Mouse (Mus musculus) 3134 (cell line): Measurements from ENCODE around the gene Timm17b.
A peak's percentile ranks its signal among the peaks of the same experiment; 100 is the strongest.

Experiments used
- DNase-seq: peaks from one replicate; pipeline ENCODE4 v3.0.0-alpha.2; 2011; ENCODE audit warnings: low spot score; ENCODE audit not compliant: insufficient read length; ENCODE audit errors: extremely low read depth

Gene Timm17b

DNA sequence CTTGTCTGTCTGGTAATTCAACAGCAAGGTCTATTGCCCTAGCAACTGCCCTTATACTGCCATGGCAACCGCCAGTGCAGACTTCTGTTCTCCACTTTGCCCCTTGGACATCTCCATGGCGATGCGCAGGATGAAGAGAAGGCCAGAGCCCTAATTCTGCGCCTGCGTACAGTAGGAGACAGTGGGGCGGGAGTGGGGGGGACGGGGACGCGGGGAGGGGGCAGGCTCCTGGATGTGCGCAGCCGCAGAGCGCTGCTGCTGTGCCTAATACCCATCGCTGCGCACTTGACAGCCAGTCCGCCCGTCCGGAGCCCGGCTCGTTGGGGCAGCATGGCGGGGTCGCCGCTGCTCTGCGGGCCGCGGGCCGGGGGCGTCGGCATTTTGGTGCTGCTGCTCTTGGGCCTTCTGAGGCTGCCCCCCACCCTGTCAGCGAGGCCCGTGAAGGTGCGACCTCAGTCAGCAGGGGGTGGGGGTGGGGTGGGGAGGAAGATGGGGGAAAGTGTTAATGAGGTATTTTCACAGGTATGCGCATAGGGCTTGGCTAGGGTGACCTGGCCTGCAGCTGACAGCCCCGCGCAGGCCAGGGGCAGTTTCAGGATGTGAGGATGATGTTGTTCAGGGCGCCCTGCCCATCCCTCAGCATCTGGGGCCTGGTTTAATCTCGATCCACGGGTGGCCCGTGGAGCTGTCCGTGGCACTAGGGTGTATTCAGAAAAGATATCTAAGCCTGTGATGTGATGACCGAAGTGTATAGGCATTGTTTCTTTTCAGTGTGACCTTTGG is 20.6 kb downstream of the Timm17b start, which contains the start of gene Pcsk1n:
TSS of gene Pcsk1n (plus strand) at position 222 of the 783 bp plus-strand sequence.
- no peak for DNase-seq

DNA sequence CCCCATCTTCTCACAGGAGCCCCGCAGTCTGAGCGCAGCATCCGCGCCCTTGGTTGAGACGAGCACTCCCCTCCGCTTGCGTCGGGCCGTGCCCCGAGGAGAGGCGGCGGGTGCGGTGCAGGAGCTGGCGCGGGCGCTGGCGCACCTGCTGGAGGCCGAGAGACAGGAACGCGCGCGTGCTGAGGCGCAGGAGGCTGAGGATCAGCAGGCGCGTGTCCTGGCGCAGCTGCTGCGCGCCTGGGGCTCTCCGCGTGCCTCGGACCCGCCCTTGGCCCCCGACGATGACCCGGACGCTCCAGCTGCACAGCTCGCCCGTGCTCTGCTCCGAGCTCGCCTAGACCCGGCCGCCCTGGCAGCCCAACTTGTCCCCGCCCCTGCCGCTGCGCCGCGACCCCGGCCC is 22.9 kb downstream of the Timm17b start:
- DNase-seq = no peak

DNA sequence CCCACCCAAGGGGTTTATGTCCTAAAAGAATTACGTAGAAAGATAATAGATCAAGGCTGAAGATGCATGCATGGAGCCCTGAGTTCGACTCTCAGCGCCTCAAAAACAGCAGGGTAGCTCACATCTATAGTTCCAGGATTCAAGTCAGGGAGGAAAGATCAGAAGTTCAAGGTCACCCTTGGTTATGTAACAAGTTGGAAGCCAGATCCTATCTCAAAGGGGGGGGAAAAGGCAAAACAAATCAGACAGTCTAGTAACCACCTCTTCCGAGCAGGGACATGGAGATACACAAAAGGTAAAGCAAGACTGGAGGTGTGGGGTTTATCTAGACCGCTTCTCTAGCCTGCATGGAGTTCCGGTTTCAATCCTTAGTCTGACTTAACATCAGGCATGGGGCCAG is 27.1 kb downstream of the Timm17b start:
- DNase-seq = no peak

DNA sequence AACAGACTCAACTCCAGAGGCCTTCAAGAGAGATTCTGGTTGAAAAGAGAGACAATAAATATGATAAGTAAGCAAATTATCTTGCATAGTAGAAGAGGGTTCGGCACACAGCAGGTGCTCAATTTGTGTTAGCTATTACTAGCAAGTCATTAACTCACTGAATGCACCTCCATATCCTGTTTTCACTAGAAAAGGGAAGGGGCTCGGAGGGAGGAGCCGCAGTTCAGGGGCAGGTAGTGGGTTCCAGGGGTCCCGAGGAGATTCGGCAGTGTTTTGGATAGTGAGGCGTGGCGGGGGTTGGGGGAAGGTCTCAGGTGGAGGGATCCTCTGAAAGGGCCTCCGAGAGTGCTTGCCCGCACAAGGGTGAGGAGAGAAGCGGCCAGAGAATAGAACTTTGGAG is 28.0 kb downstream of the Timm17b start:
- no peak for DNase-seq

DNA sequence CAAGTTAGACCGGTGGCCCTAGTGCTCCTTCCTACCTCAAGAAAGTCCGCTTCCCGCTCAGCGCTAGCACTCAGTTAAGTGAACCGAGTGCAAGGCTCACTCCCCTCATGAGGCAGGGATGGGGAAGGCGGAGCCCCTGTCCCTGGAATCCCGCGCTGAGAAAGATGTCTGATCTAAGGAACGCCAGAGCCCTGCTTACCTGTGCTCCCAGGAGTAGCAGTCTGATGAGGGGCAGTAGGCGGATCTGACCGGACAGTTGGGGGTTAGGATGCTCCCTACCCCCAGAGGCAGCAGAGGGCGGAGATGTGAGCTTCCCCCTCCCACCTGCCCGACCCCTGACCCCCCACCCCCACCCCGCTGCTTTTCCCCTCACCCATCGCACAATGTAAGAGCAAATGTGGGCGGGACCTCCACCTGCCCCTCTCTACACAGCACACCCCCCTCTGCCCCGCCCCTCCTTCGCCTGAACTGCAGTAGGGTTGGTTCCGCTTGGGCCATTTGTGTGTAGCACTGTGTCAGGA is 29.2 kb downstream of the Timm17b start, which contains the start of gene Eras:
TSS of gene Eras (minus strand) at position 338 of the 521 bp plus-strand sequence.
- DNase-seq = no peak

DNA sequence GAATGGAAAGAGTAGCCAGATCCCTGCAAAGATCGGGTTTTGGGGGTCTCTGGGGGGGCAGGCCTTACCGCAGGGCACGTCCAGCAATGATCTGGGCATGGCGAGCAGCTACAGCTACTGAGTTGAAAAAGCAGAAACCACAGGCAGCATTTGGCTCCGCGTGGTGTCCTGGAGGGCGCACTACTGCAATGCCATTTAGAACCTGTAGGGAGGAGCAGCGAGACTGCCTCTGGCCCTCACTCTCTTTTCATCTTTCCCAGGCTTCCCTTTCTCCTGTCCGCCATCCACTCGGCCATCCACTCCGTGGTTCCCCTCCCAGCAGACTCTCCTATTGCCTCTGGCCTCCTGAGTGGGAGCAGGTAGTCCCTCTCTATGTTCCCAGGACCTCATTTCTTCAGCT is 37.7 kb downstream of the Timm17b start:
- peak; percentile 11 for DNase-seq

DNA sequence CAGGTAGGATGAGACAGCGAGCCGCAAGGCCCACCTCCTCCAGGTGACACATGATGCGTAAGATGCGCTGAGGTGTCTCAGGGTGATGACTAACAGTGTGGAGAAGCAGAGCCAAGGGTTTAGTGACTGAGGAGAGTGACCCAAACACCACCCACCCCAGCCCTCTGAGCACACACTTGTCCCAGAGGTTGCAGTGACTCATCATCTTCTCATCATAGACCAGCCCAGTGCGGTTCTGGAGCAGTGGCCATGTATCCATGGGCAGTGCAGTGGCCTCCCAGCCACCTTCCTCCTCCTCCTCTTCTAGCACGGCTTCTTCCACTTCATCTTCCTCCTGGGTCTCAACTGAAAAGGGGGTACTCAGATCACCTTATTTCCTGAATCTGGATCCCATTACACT is 38.5 kb downstream of the Timm17b start:
- peak; percentile 68 for DNase-seq

DNA sequence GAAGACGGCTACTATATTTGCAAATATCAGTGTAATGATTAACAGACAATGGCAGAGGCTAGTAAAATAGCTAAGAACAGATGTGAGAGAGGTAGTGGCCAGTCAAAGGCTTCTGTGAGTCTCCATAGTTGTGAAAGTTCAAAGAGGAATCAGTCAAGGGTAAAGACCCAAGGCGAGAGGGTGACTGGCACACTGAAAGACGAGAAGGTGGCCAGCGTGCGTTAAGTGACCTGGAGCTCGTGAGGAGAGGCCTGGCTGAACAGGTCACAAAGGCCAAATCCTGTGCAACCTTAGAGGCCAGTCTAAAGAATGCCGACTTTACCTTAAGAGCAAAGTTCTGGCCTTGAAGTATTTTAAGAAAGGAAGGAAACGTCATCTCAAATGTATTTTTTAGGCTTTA is 46.5 kb downstream of the Timm17b start:
- no peak for DNase-seq

DNA sequence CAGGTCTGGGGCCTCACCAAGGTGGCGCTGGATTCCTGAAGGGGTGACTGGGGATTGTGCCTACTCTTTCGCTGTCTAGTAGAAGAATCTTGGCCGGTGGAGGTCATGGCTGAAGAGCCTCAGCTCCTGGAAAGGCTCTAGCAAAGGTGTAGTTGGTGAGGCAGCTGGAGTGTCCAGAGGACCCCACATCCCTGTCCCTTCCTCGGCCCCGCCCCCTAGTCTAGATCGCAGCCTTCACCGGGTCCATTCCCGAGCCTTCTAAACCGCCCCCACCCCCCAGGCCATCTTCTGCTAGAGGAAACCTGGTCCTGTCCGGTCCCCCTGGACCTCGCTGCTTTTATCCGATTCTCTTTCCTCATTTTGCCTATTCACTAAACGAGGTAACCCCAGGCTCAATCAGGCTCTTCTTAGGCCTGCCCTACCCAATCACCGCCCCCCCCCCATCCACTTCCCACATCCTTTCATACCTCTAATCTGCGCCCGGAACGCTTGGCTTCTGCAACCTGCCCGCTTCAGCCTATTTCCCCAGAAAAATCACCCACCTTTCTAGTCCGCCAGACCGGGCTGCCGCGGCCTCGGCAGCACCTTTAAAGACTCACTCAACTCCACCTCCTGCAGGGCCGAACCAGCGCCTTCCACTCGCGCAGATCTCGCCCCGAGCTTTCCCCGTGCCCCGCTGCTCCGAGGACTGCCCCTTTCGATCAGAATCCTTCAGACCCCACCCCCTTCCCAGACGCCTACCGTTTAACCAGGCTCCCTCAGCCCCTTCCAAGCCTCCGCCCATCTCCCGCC is 48.1 kb downstream of the Timm17b start, which contains the start of gene Hdac6:
TSS of gene Hdac6 (minus strand) at position 782 of the 792 bp plus-strand sequence.
- no peak for DNase-seq

DNA sequence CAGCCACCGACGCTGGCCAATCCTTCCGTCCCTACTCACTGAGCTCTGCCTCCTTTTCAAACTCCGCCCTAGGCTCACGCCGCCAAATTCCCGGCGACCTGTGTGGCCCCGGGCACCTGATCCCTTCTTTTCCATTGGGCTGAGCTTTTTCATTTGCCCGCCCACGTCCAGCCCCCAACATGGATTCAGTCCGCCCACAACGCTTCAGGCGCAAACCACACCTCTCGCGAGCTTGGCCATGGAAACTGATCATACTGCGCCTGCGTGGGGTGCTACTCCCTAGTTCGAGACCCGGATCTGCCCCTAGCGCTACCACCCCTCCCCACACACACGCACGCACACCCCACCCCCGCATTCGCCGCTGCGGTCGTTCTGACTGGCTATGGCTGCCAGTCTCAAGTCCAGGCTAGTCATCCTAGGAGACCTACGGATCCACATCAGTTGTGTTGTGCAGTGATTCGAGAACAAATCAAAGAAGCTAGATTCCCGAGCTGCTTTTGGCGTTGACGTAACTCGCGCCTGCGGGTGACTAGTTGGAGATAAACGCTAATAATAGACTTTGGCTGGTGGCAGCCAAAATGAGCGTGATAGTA is 48.8 kb downstream of the Timm17b start:
- DNase-seq = peak; percentile 97

DNA sequence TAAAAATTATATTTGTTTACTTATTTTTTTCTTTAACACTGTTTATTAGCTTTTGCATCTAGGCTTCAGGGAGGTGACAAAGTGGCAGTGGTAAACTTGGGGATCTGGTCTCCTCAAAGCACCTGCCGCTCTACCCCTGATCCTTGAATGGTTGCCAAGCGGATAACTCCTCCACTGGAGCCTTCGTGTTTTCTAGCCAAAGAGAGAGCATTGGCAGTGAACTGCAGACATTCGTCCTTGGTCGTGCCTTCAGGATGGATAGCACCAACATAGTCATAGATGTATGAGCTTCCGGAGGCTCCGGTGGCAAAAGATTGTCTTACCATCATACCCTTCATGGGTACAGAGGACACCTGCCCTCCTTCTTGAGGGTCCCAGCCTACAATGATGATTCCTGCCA is 50.9 kb downstream of the Timm17b start:
- DNase-seq = no peak
